Mouse (Mus musculus) erythroblast, embryonic 14.5 days (primary cell): ENCODE data around the gene Plekho1. TPM values are rescaled to one million over a fixed set of nuclear protein-coding genes. Genes with fewer than 3 reads are reported as not detected.

ENCODE experiments used
- H3K27me3 ChIP-seq: 2 replicates; pipeline ENCODE4 v1.6.1; 2012; ENCODE audit warnings: inconsistent platforms; ENCODE audit not compliant: control insufficient read depth
- H3K36me3 ChIP-seq: 2 replicates; pipeline ENCODE4 v1.6.1; 2012; ENCODE audit warnings: mild to moderate bottlenecking, inconsistent platforms; ENCODE audit not compliant: control insufficient read depth
- H3K4me1 ChIP-seq: 2 replicates; pipeline ENCODE4 v1.6.1; 2012; ENCODE audit warnings: inconsistent platforms; ENCODE audit not compliant: control insufficient read depth
- H3K4me3 ChIP-seq: replicated peaks from 2 replicates; pipeline ENCODE3; 2012; ENCODE audit warnings: moderate library complexity, mild to moderate bottlenecking, inconsistent platforms
- H3K9me3 ChIP-seq: 2 replicates; pipeline ENCODE4 v1.6.1; 2012; ENCODE audit warnings: low read length, inconsistent platforms, mixed read lengths; ENCODE audit not compliant: control insufficient read depth
- GATA1 ChIP-seq: IDR thresholded peaks from 2 replicates; pipeline ENCODE4 v1.6.1; 2012; ENCODE audit warnings: low read length, inconsistent platforms, mixed read lengths
- TAL1 ChIP-seq: IDR thresholded peaks from 3 replicates; pipeline ENCODE4 v1.6.1; 2012; ENCODE audit warnings: low read length, inconsistent platforms, mixed read lengths
- polyA plus RNA-seq: library from polyadenylated mRNA; stranded (reverse); fragments of >175 nt; gene quantifications from 2 replicates; pipeline ENCODE4 v1.2.3, GENCODE M21; 2012

Plekho1 gene
- polyA plus RNA-seq, 1 experiment, result 4.4 TPM

- Histone ChIP-seq H3K36me3 (peaks cover 4% of the 10 kb centered on the region), H3K9me3 (no peaks in the 10 kb centered on the region), H3K4me3 (no peak overlapping the region), H3K4me1 (peaks cover 26% of the 10 kb centered on the region), H3K27me3 (no peaks in the 10 kb centered on the region)
- TF ChIP-seq TAL1 (no peak), GATA1 (no peak)
These were observed 21.7 kb upstream of the Plekho1 start for GRCm38 (mm10) chr3:96017461-96017860.

GRCm38 (mm10) chr3:96016257-96016889 lies 20.6 kb upstream of the Plekho1 start:
- peaks cover 4% of the 10 kb centered on the region for H3K36me3 ChIP-seq
- TF ChIP-seq GATA1 (no peak), TAL1 (no peak)
- H3K4me3 ChIP-seq, result no peak overlapping the region
- peaks cover 16% of the 10 kb centered on the region for H3K4me1 ChIP-seq
- H3K9me3 ChIP-seq, result no peaks in the 10 kb centered on the region
- no peaks in the 10 kb centered on the region for H3K27me3 ChIP-seq

- Histone ChIP-seq H3K4me1 (peaks cover 12% of the 10 kb centered on the region), H3K9me3 (no peaks in the 10 kb centered on the region), H3K27me3 (no peaks in the 10 kb centered on the region), H3K4me3 (no peak overlapping the region), H3K36me3 (peaks cover 4% of the 10 kb centered on the region)
- TF ChIP-seq TAL1, result no peak
- no peak for TF ChIP-seq GATA1
These were observed 19.9 kb upstream of the Plekho1 start for GRCm38 (mm10) chr3:96015681-96016080.

GRCm38 (mm10) chr3:96012805-96013204 lies 17.0 kb upstream of the Plekho1 start:
- H3K27me3 ChIP-seq, result no peaks in the 10 kb centered on the region
- H3K9me3 ChIP-seq, result no peaks in the 10 kb centered on the region
- no peak for TF ChIP-seq TAL1
- TF ChIP-seq GATA1, result no peak
- no peaks in the 10 kb centered on the region; the same call in 1 of the 2 replicates for H3K36me3 ChIP-seq
- H3K4me1 ChIP-seq, result peaks cover 12% of the 10 kb centered on the region
- no peak overlapping the region for H3K4me3 ChIP-seq

DNA sequence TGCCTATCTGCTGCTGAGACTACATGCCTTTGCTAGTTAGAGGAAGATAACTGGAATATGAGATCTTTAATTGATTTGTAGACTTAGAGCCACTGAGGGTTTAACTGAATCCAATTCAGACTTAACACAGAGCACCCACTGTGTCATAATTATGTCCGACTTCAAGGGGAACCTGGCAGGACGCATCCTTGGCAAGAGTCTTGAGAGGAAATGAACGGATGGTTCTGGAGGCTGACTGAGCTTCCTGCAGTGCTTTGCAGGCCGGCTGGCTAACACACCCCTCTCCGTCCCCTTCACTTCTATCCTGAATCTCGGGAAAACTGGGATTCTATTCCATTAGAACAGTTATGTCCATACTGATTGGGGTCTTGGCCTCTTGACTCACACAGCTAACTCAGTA lies 12.7 kb upstream of the Plekho1 start:
- TF ChIP-seq GATA1 (no peak), TAL1 (no peak)
- Histone ChIP-seq H3K36me3 (no peaks in the 10 kb centered on the region), H3K4me1 (peaks cover 2% of the 10 kb centered on the region; the same call in 1 of the 2 replicates), H3K9me3 (no peaks in the 10 kb centered on the region), H3K4me3 (no peak overlapping the region), H3K27me3 (no peaks in the 10 kb centered on the region)

GRCm38 (mm10) chr3:96001560-96001959 lies 5.8 kb upstream of the Plekho1 start:
- H3K4me3 ChIP-seq, result no peak overlapping the region
- no peak for TF ChIP-seq GATA1
- TF ChIP-seq TAL1, result no peak
- peaks cover 12% of the 10 kb centered on the region for H3K27me3 ChIP-seq

DNA sequence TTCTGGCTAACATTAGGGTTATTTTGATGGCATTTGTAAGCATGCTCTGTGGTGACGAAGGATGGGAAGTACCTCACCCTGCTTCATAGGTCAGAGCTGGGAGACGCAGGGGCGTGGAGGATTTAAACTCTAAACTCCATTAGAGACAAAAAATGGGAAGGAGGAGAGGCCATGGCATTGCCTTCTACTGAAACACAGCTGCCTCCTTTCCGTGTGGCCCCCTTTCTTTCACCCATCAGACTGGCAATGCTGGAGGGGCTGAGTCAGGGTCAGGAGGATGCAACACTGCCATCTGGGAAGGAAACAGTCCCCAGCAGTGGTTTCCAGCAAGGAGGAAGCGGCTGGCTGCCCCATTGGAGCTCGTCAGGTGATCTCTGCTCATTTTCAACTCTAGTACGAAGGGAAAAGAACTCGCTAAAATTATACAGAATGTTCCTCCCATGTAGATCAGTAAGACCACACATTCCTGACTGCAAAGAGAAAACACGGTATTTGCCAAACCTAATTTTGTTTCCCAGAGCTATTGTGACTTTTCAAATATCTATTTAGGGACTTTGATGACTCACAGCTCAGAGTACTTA lies 5.2 kb upstream of the Plekho1 start:
- H3K36me3 ChIP-seq, result peaks cover 2% of the 10 kb centered on the region
- H3K27me3 ChIP-seq, result peaks cover 18% of the 10 kb centered on the region
- H3K9me3 ChIP-seq, result no peaks in the 10 kb centered on the region
- H3K4me3 ChIP-seq, result no peak overlapping the region
- peaks cover 47% of the 10 kb centered on the region for H3K4me1 ChIP-seq
- TF ChIP-seq TAL1, result no peak
- no peak for TF ChIP-seq GATA1

More at GRCm38 (mm10) chr3:96001560-96001959, 5.8 kb upstream of the Plekho1 start:
- no peaks in the 10 kb centered on the region for H3K9me3 ChIP-seq
- peaks cover 2% of the 10 kb centered on the region for H3K36me3 ChIP-seq
- H3K4me1 ChIP-seq, result peaks cover 42% of the 10 kb centered on the region

DNA sequence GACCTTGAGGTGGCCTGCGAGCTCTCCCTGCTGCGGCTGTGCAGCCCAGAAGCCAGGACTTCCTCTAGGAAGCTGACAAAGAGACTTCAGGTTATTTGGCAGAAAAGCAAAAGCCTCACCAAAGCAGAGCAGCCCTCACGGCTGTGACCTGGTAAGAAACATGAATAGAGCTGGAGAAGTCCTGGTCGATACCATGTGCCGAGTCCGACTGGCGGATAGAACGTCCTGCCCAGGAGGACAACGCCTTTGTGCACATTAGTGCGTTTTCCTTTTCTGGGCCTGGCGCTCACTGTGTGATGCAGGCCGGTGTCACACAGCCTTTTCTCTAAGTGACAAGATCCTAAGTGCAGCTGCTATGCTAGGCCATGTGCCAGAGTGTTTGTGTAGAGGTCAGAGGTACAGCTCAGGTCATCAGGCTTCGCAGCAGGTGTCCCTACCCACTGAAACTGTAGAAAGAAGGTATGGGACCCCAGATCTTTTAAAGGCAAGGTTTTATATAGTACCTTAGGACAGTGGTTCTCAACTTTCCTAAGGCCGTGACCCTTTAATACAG lies 4.4 kb upstream of the Plekho1 start:
- Histone ChIP-seq H3K27me3 (peaks cover 27% of the 10 kb centered on the region), H3K4me1 (peaks cover 53% of the 10 kb centered on the region), H3K36me3 (peaks cover 2% of the 10 kb centered on the region), H3K4me3 (no peak overlapping the region), H3K9me3 (no peaks in the 10 kb centered on the region)
- TF ChIP-seq TAL1 (no peak), GATA1 (no peak)

DNA sequence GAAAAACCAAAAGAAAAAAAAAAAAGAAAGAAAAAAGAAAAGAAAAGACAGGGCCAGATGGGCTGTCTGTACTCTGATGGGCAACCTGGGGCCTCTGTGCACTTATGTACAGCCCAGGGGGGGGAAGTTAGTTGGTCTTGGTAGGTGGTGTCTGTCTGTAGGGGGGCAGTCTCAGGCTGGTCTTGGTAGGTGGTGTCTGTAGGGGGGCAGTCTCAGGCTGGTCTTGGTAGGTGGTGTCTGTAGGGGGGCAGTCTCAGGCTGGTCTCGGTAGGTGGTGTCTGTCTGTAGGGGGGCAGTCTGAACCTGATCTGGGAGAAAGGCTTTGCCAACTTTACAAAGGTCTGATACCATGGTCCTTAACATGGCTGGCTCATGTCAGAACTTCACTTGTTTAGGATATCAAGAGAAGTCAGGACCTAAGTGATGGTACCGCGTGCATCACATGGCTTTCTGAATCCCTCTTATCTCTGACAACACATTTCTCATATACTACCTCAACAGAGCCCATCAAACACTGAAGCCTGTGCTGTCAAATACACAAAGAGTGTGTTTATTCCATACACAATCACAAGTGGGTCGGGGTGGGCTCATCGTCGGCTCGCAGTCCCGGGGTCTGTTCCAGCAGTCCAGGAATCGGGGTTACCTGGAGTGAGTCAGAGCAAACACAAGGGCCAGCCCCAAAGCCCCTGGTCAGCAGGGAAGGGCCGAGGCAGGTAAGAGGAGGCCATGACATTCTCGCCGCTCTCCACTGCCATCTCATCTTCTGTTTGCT lies 3.7 kb upstream of the Plekho1 start:
- Histone ChIP-seq H3K4me3 (no peak overlapping the region), H3K9me3 (peaks cover 2% of the 10 kb centered on the region; the same call in 1 of the 2 replicates), H3K4me1 (peaks cover 55% of the 10 kb centered on the region), H3K36me3 (peaks cover 2% of the 10 kb centered on the region), H3K27me3 (peaks cover 33% of the 10 kb centered on the region)
- TF ChIP-seq GATA1 (no peak), TAL1 (peak; percentile 55; the same call in 2 of the 3 replicates)
